Mouse (Mus musculus): ENCODE measurements around the gene Fgfr2.

DNA sequence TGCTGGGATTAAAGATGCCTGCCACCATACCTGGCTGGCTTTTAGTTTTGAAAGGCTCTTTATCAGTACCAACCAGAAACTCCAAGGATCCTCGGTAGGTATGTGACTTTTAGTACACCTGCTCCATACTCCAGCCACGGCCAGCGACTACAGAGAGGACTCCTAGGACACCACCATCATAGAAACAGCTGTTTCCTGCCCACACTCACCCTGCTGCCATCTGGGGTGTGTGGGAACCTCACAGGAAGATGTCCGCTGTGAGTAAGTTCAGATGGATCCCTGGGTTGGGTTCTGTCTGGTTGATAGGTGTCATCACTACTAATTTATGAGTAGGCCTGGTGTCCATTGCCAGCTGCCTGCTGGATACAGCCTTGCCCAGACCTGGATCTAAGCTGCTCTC lies 424.4 kb downstream of the Fgfr2 start:
- TF ChIP-seq CTCF (IDR thresholded peaks at IDR 0.05; ENCODE audit: borderline replicate concordance, insufficient read depth, low read length) (no peak), POLR2A (IDR thresholded peaks at IDR 0.05; ENCODE audit: low read depth, low read length) (no peak)
